Mouse (Mus musculus): ENCODE data around the gene Herpud1.
A peak's percentile ranks its signal among the peaks of the same experiment; 100 is the strongest.
"Not testable (repeated sequence)": the region's sequence is repeated elsewhere in the genome, so short reads cannot be mapped to it uniquely, and the experiment has no call there.

Herpud1 gene

GRCm38 (mm10) chr8:94376176-94376575 is 10.1 kb upstream of the Herpud1 start:
- no peak for DNase-seq (ENCODE audit: low read depth)

- DNase-seq (ENCODE audit: low read depth) = no peak
Observed at GRCm38 (mm10) chr8:94376580-94376979, 9.7 kb upstream of the Herpud1 start.

GRCm38 (mm10) chr8:94377031-94377430 is 9.2 kb upstream of the Herpud1 start:
- no peak for DNase-seq (ENCODE audit: low read depth)

GRCm38 (mm10) chr8:94377714-94378205 is 8.5 kb upstream of the Herpud1 start:
- no peak for DNase-seq (ENCODE audit: low read depth)

GRCm38 (mm10) chr8:94378763-94379415 is 7.3 kb upstream of the Herpud1 start:
- no peak for DNase-seq (ENCODE audit: low read depth)

- DNase-seq (ENCODE audit: low read depth) = no peak
Observed at GRCm38 (mm10) chr8:94379686-94380085, 6.6 kb upstream of the Herpud1 start.

- no peak for DNase-seq (ENCODE audit: low read depth)
Observed at GRCm38 (mm10) chr8:94384166-94384565, 2.1 kb upstream of the Herpud1 start.

- no peak for DNase-seq (ENCODE audit: low read depth)
Observed at GRCm38 (mm10) chr8:94385506-94386213, 578 bp upstream of the Herpud1 start.

- DNase-seq (ENCODE audit: low read depth) = peak; percentile 74
Observed at GRCm38 (mm10) chr8:94387027-94387684, 918 bp downstream of the Herpud1 start.

- no peak for DNase-seq (ENCODE audit: low read depth)
Observed at GRCm38 (mm10) chr8:94387785-94388184, 1.5 kb downstream of the Herpud1 start.

- no peak for DNase-seq (ENCODE audit: low read depth)
Observed at GRCm38 (mm10) chr8:94389531-94389930, 3.3 kb downstream of the Herpud1 start.

- DNase-seq (ENCODE audit: low read depth) = no peak
Observed at GRCm38 (mm10) chr8:94390429-94390828, 4.2 kb downstream of the Herpud1 start.

- no peak for DNase-seq (ENCODE audit: low read depth)
Observed at GRCm38 (mm10) chr8:94390910-94391309, 4.7 kb downstream of the Herpud1 start.

GRCm38 (mm10) chr8:94392147-94392546 is 5.9 kb downstream of the Herpud1 start:
- DNase-seq (ENCODE audit: low read depth) = no peak

GRCm38 (mm10) chr8:94392648-94393047 is 6.4 kb downstream of the Herpud1 start:
- DNase-seq (ENCODE audit: low read depth) = no peak

- DNase-seq (ENCODE audit: low read depth) = no peak
Observed at GRCm38 (mm10) chr8:94395851-94396540, 9.8 kb downstream of the Herpud1 start.

GRCm38 (mm10) chr8:94396964-94397657 is 10.9 kb downstream of the Herpud1 start:
- DNase-seq (ENCODE audit: low read depth) = no peak

GRCm38 (mm10) chr8:94398587-94398986 is 12.3 kb downstream of the Herpud1 start:
- no peak for DNase-seq (ENCODE audit: low read depth)

GRCm38 (mm10) chr8:94399361-94399953 is 13.2 kb downstream of the Herpud1 start:
- DNase-seq (ENCODE audit: low read depth) = no peak

- not testable (repeated sequence) for DNase-seq (ENCODE audit: low read depth)
Observed at GRCm38 (mm10) chr8:94399957-94400356, 13.7 kb downstream of the Herpud1 start.

- DNase-seq (ENCODE audit: low read depth) = no peak
Observed at GRCm38 (mm10) chr8:94408443-94409080, 22.3 kb downstream of the Herpud1 start.

Measured in c-Kit-positive CD71-positive TER-119-negative erythroid progenitor cells, embryonic 14.5 days (primary cell).